Mouse (Mus musculus): Measurements from ENCODE around the gene Ptprf. TPM values are rescaled to one million over a fixed set of nuclear protein-coding genes. Genes with fewer than 3 reads are reported as not detected.

Ptprf gene
- polyA plus RNA-seq, 1 experiment from 2014 or later, result 26.9 TPM

DNA sequence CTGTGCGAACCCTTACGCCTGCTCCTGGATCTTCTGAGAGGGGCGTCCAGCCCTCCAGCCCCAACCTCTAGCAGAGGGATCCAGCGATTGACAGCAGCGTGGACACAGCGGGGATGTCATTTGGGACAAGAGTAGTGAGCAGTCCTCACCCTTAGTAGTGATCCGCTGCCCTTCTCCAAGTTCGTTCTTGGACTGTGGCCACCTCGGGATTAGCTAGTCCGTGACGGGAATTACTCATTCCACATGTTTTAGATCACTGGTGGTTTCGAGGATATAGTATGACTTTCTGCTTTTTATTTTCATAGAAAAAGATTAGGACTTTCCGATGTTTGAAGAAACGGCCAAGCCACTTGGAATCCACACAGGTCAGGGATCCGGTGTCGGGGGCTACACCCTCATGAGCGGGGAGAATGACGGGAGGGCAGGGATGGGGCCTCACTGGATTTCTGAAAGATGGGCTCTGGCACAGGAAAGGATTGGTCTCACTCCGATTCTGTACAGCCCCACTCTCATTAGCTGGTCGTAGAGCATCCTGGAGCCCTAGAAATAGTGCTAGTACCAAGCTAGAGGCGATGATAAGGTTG lies 15.0 kb upstream of the Ptprf start:
- no peak overlapping the region for H3K4me3 ChIP-seq
- H3K36me3 ChIP-seq, result no peaks in the 10 kb centered on the region
- no peaks in the 10 kb centered on the region for H3K27me3 ChIP-seq (replicated peaks)
- no peak overlapping the region for H3K4me2 ChIP-seq
- H3K9ac ChIP-seq, result no peak overlapping the region
- H3K4me1 ChIP-seq, result no peaks in the 10 kb centered on the region
- no peak overlapping the region for H3K27ac ChIP-seq (replicated peaks)
- H3K9me3 ChIP-seq, result no peaks in the 10 kb centered on the region
- 79% methylated on average over 21 of the region's 21 CpGs for WGBS
- ATAC-seq (ENCODE audit: extremely low read depth, insufficient number of reproducible peaks, low FRiP score, low TSS enrichment), result no peak

DNA sequence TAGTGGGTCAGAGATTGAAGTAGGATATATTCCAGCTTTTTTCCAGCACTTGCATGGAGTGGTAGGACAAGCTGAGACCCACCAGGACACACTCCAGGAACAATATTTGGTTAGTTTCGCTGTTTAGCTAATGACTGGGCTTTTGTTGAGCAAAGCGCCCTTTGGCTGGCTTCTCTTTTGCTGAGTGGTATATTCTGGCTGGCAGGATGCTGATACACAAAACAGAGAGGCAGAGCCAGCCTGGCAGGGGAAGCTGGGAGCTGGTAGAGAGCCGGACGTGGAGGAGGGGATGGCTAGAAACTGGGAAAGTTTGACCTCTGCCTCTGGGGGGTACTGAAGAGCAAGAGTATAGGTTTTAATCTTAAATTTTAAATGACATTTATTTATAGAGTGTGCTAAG lies 13.8 kb upstream of the Ptprf start:
- no peak for ATAC-seq (ENCODE audit: extremely low read depth, insufficient number of reproducible peaks, low FRiP score, low TSS enrichment)
- H3K36me3 ChIP-seq, result no peaks in the 10 kb centered on the region
- no peak overlapping the region for H3K27ac ChIP-seq (replicated peaks)
- H3K4me3 ChIP-seq, result no peak overlapping the region
- no peaks in the 10 kb centered on the region for H3K9me3 ChIP-seq
- H3K27me3 ChIP-seq (replicated peaks), result no peaks in the 10 kb centered on the region
- no peak overlapping the region for H3K9ac ChIP-seq
- H3K4me1 ChIP-seq, result no peaks in the 10 kb centered on the region
- no peak overlapping the region for H3K4me2 ChIP-seq
- 56% methylated on average over 4 of the region's 4 CpGs for WGBS

DNA sequence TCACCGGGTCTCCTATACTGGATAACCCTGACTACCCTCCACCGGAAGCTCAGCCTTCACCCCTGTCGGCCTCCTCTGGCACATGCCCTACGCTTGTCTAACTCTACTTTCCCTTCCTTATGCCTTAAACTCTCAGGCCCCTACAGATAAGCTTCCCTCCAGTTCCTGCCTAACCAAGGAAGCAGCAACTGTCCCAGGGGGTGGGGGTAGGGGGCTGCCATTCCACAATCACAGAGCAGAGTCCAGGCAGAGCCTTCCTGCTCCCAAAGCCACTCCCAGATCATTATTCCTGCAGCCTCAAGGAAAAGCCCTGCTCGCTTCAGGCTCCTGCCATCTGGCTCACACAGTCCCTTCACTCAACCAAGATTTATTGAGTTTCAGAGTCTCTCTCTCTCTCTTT lies 6.6 kb upstream of the Ptprf start:
- Histone ChIP-seq H3K36me3 (no peaks in the 10 kb centered on the region), H3K4me1 (peaks cover 24% of the 10 kb centered on the region), H3K27me3 (replicated peaks) (peaks cover 16% of the 10 kb centered on the region), H3K27ac (replicated peaks) (peak overlapping the region; percentile 45; the same call in 1 of the 2 replicates), H3K9me3 (no peaks in the 10 kb centered on the region), H3K4me3 (no peak overlapping the region), H3K9ac (peak overlapping the region; percentile 50; the same call in 1 of the 2 replicates), H3K4me2 (peak overlapping the region; percentile 24)
- no peak for ATAC-seq (ENCODE audit: extremely low read depth, insufficient number of reproducible peaks, low FRiP score, low TSS enrichment)
- WGBS, result 17% methylated on average over 5 of the region's 5 CpGs

DNA sequence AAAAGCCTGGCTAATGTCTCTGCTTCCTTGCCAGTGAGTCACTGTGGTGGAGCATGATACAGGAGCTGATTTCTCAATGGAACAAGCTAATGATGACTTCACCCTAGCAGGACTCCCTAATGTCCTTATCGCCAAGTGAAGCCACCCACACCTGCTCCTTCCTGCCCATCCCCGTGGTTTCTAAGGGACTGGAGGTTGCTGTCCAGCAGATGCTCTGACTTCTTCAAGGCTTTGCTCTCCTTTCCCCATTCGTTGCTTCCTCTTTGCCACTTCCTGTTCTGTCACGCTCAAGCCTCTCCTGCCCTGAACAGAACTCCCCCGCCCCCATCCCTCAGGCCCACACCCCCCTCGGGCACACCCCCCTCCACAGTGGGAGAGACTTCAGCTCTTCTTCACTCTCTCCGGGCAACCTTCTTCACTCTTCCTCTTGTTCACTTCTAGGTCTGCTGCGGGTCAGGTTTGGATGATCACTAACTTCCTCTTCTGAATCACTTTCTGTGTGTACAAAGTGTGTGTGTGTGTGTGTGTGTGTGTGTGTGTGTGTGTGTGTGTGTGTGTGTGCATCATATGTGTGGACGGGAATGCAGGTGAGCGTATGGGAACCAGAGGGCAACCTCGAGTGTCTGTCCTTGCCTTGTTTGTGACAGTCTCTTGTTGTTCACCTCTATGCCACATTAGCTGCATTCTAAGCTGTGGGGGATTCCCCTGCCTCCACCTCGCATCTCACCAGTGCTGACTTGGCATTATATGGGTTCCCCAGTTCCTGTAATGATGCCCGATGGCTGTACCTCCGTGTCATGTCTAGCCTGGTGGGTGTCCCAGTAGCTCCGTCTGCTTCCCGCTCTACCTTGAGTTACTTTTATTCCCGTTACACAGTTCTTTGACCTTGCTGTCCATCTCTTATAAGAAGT lies 4.7 kb upstream of the Ptprf start:
- Histone ChIP-seq H3K9me3 (no peaks in the 10 kb centered on the region), H3K36me3 (no peaks in the 10 kb centered on the region), H3K4me2 (no peak overlapping the region), H3K4me1 (peaks cover 24% of the 10 kb centered on the region), H3K9ac (no peak overlapping the region), H3K4me3 (no peak overlapping the region), H3K27me3 (replicated peaks) (peaks cover 16% of the 10 kb centered on the region), H3K27ac (replicated peaks) (no peak overlapping the region)
- ATAC-seq (ENCODE audit: extremely low read depth, insufficient number of reproducible peaks, low FRiP score, low TSS enrichment), result no peak
- 49% methylated on average over 17 of the region's 17 CpGs for WGBS

DNA sequence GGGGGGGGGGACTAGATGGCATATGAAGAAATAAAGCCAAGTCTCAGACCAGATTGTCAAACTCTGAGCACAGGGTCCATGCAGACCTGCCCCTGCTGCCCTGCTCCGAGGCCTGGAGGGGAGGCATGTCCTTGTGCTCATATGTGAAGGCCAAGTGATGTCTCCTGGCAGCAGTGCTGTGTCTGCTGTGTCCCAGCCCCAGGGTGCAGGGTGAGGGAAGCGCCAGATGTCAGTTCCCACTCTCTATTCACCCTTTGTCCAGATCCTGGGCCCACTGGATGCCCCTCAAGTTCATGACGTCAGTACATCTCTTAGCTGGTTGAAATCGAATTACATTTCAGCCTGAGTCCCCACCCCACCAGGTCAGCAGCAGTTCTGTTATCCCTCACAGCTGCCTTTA lies 3.6 kb upstream of the Ptprf start:
- Histone ChIP-seq H3K4me1 (peaks cover 29% of the 10 kb centered on the region), H3K27me3 (replicated peaks) (peaks cover 16% of the 10 kb centered on the region), H3K36me3 (no peaks in the 10 kb centered on the region), H3K9ac (no peak overlapping the region), H3K9me3 (no peaks in the 10 kb centered on the region), H3K4me3 (no peak overlapping the region), H3K4me2 (no peak overlapping the region), H3K27ac (replicated peaks) (no peak overlapping the region)
- WGBS, result 75% methylated on average over 4 of the region's 4 CpGs
- ATAC-seq (ENCODE audit: extremely low read depth, insufficient number of reproducible peaks, low FRiP score, low TSS enrichment), result no peak

DNA sequence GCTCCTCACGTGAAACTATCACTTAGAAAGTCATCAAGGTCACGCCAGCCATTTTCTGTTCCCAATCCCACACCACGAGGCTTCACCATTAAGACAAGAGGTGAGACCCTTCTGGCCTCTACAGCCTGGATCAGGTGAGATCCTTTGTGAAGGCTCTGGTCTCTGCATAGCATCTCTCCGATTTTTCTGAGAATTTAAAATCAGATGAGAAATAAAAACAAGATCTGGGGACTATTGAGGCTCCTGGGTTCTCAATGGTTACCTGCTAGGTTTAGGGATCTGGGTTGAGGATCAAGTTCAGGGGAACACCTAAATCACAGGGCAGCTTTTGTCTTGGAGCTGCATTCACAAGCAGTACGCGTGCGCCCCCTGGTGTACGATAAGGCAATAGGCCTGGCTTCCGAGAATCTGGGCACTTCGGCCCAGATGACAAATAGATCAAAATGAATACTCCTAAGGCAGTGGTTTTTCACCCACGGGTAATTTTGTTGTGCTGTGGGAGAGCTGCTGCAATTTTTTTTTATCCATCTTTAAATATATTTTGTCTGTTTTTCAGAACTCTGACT lies 1.6 kb upstream of the Ptprf start:
- H3K4me3 ChIP-seq, result no peak overlapping the region
- peaks cover 36% of the 10 kb centered on the region for H3K4me1 ChIP-seq
- no peak for ATAC-seq (ENCODE audit: extremely low read depth, insufficient number of reproducible peaks, low FRiP score, low TSS enrichment)
- WGBS, result 11% methylated on average over 11 of the region's 11 CpGs
- H3K4me2 ChIP-seq, result no peak overlapping the region
- no peaks in the 10 kb centered on the region for H3K9me3 ChIP-seq
- peaks cover 16% of the 10 kb centered on the region for H3K27me3 ChIP-seq (replicated peaks)
- H3K27ac ChIP-seq (replicated peaks), result no peak overlapping the region
- H3K36me3 ChIP-seq, result 0 out of 2 replicates have a peak, but pooled peaks cover 2% of the 10 kb centered on the region
- H3K9ac ChIP-seq, result no peak overlapping the region

DNA sequence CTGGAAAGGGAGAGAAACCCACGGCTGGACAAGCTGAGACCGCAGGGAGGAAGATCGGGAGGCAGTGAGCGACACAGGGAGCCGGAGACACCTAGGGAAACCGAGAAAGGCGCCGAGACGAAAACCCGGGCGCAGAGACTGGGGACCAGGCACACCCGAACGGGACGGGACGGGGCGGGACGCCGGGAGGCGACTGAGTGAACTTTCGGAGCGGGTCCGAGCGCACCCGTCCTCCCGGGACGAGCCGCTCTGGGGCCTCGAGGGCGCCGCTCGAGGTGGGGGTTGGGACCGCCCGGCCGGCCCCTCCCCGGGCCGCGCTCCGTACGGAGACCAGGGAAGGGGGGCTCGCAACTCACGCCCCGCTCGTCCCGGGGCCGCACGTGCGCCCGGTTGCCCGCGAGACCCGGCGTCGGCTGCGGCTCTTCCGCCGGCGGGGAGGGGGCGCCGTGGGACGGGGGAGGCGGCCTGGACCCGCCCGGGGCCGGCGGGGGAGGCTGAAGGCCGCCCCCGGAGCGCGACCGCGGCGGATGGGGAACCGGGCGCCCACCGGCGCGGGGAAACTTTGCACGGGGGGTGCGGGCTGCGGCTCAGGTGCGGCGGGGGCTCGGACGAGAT lies 682 bp downstream of the Ptprf start:
- Histone ChIP-seq H3K4me2 (peak overlapping the region; percentile 84), H3K9me3 (no peaks in the 10 kb centered on the region), H3K27ac (replicated peaks) (peak overlapping the region; percentile 80), H3K4me1 (peaks cover 37% of the 10 kb centered on the region), H3K4me3 (peak overlapping the region; percentile 86), H3K9ac (peak overlapping the region; percentile 96), H3K27me3 (replicated peaks) (peaks cover 8% of the 10 kb centered on the region; the same call in 1 of the 2 replicates), H3K36me3 (peaks cover 18% of the 10 kb centered on the region; the same call in 1 of the 2 replicates)
- 1% methylated on average over 57 of the region's 84 CpGs for WGBS
- no peak for ATAC-seq (ENCODE audit: extremely low read depth, insufficient number of reproducible peaks, low FRiP score, low TSS enrichment)

DNA sequence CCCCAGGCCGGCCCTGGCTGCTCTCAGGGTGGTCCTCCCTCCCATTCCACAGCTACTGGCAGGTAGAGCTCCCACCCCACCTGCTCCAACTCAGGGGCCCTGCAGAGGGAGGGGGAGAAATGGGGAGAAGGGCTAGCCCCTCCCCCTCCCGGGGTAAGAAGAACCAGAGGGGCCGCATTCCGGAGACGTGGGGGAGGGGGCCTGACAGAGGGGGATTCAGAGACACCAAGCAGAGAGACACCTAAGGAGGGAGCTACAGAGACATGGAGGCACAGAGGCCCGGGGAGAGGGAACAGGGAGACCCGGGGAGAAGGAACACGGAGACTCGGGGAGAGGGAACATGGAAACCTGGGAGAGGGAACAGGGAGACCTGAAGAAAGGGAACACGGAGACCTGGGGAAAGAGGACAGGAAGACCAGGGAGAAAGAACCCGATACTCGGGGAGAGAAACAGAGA lies 1.2 kb downstream of the Ptprf start:
- peak overlapping the region; percentile 84 for H3K4me2 ChIP-seq

DNA sequence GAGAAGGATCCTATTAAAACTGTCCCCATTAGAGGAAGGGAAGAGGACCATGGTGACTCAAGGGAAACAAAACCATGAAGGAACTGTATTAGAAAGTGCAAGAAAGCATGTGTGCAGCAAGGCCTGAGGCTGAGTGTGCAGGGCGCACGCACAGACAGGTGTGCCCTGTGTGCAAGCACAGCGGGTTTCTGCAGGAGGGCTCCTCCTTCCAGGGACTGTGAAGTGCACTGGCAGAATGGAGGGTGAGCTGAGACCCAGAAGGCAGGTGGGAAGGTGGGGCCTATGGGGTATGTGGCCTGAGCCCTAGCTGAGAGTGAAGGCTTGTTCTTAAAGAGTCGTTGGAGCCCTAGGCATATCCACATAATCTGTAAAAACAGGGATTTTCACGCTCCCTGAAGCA lies 1.9 kb downstream of the Ptprf start:
- Histone ChIP-seq H3K9ac (peak overlapping the region; percentile 96), H3K4me2 (peak overlapping the region; percentile 84), H3K4me3 (peak overlapping the region; percentile 86), H3K27me3 (replicated peaks) (peaks cover 3% of the 10 kb centered on the region; the same call in 1 of the 2 replicates), H3K27ac (replicated peaks) (no peak overlapping the region), H3K36me3 (peaks cover 19% of the 10 kb centered on the region), H3K4me1 (peaks cover 40% of the 10 kb centered on the region), H3K9me3 (no peaks in the 10 kb centered on the region)
- WGBS, result 54% methylated on average over 5 of the region's 5 CpGs
- ATAC-seq (ENCODE audit: extremely low read depth, insufficient number of reproducible peaks, low FRiP score, low TSS enrichment), result no peak

More for the DNA sequence above, 1.2 kb downstream of the Ptprf start:
- ATAC-seq (ENCODE audit: extremely low read depth, insufficient number of reproducible peaks, low FRiP score, low TSS enrichment), result no peak
- Histone ChIP-seq H3K9ac (peak overlapping the region; percentile 96), H3K9me3 (no peaks in the 10 kb centered on the region), H3K4me1 (peaks cover 39% of the 10 kb centered on the region), H3K36me3 (peaks cover 18% of the 10 kb centered on the region; the same call in 1 of the 2 replicates), H3K27ac (replicated peaks) (peak overlapping the region; percentile 80), H3K4me3 (peak overlapping the region; percentile 86), H3K27me3 (replicated peaks) (peaks cover 3% of the 10 kb centered on the region; the same call in 1 of the 2 replicates)
- WGBS, result 1% methylated on average over 12 of the region's 12 CpGs

DNA sequence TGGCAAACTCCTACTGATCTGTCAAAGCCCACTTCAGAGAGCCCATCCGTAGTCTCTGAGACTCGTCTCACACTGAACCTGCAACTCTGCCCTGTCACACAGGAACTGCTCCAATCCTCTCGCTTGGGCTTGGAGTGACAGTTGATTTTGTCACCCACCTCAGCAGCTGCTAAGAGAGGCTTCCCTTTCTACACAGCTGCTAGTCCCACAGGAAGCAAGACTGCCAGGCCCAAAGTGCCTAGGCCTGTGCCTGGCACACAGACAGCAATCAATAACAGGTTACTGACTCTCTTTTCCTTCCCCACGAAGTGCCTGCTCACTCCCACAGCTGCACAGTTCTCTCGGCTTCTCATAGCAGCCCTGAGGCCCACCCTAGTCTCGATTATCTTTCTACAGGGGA lies 2.7 kb downstream of the Ptprf start:
- Histone ChIP-seq H3K27me3 (replicated peaks) (peaks cover 3% of the 10 kb centered on the region; the same call in 1 of the 2 replicates), H3K4me3 (no peak overlapping the region), H3K4me2 (no peak overlapping the region), H3K9me3 (no peaks in the 10 kb centered on the region), H3K36me3 (peaks cover 27% of the 10 kb centered on the region), H3K27ac (replicated peaks) (no peak overlapping the region), H3K9ac (no peak overlapping the region), H3K4me1 (peaks cover 40% of the 10 kb centered on the region)
- ATAC-seq (ENCODE audit: extremely low read depth, insufficient number of reproducible peaks, low FRiP score, low TSS enrichment), result no peak
- WGBS, result 69% methylated on average over 6 of the region's 6 CpGs

DNA sequence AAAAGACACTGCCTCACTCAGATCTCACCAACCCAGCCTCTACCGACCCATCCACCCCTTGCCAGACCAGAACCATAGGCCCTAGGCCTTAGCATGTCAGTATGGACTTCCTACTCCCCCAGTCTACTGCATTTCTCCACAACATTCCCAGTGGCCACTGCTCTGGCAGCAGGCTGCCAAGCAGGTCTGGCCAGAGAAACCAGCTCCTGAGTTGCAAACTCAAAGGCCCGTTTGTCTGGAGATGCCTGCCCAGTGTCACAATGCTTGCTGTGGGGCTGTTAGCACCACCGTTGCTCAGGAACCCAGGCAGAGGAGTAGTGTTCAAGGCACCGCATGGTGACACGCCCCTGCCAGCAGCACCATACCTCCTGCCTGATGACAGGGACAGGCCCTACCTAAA lies 5.0 kb downstream of the Ptprf start:
- Histone ChIP-seq H3K4me3 (no peak overlapping the region), H3K27me3 (replicated peaks) (no peaks in the 10 kb centered on the region), H3K9me3 (no peaks in the 10 kb centered on the region), H3K36me3 (peaks cover 37% of the 10 kb centered on the region), H3K4me2 (no peak overlapping the region), H3K9ac (no peak overlapping the region), H3K4me1 (peaks cover 55% of the 10 kb centered on the region), H3K27ac (replicated peaks) (no peak overlapping the region)
- 66% methylated on average over 5 of the region's 5 CpGs for WGBS
- ATAC-seq (ENCODE audit: extremely low read depth, insufficient number of reproducible peaks, low FRiP score, low TSS enrichment), result no peak

All from heart, embryonic 13.5 days (tissue).